11 mouse cellular contexts compared by ENCODE assay signal in the genomic region with DNA sequence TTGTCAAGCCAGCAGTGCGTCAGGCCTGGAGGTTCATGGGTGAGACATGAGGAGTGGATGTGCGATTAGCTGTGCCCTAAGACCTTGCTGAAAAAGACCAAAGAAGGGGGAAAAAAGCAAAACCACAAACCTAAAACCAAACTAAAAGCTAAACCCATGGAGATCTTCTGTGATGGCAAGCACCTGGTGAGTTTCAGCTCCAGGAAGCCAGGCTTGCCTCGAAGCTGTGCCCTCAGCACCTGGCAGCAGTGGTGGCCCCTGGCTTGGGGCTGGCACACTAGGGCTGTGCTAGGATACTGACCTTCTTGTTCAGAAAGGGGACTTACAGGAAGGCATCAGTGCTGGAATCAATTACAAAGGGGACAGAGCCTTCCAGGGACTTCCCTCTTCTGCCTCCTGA. TPM values are rescaled to one million over a fixed set of nuclear protein-coding genes. Genes with fewer than 3 reads are reported as not detected.
"Had no signal": no experiment of that assay in that cellular context is flagged by ENCODE, and none has a peak within 500 bp of the region (broad histone marks: within the 10 kb centered on the region; RNA-seq: fewer than 3 reads in every experiment).

No protein-coding gene starts in this region.

- DNase-seq: kidney, adult 2 months; kidney, postnatal 25 days; layer of hippocampus, adult 9-11 months; lung, adult 18-20 months; lung, postnatal 10 days; lung, postnatal 36 days had no signal

RNA-seq across cellular contexts. Expression of a gene that starts 5.3 kb away (rescaled TPM):
- total RNA-seq: layer of hippocampus, adult 2 months; layer of hippocampus, postnatal 25 days; left cerebral cortex, adult 18-20 months; left cerebral cortex, postnatal 25 days; monocyte, adult 5-6 weeks had no signal
